Mouse (Mus musculus): ENCODE results near the gene Vstm2a. TPM values are rescaled to one million over a fixed set of nuclear protein-coding genes. Genes with fewer than 3 reads are reported as not detected.

Vstm2a gene
- polyA plus RNA-seq, 1 experiment from 2014 or later: not detected

GRCm38 (mm10) chr11:16351915-16352314 lies 94.4 kb downstream of the Vstm2a start:
- no peak for TF ChIP-seq CTCF (IDR thresholded peaks at IDR 0.05; ENCODE audit: low read depth)
- ATAC-seq (ENCODE audit: insufficient read depth) (no peak), DNase-seq (no peak)
- Histone ChIP-seq H3K27ac (ENCODE audit: low read depth) (no peak overlapping the region), H3K4me3 (ENCODE audit: low read depth, low read length) (no peak overlapping the region), H3K9ac (no peak overlapping the region), H3K4me1 (ENCODE audit: insufficient read depth) (no peaks in the 10 kb centered on the region), H3K27me3 (ENCODE audit: insufficient read depth, low read length) (no peaks in the 10 kb centered on the region), H3K36me3 (ENCODE audit: insufficient read depth) (no peaks in the 10 kb centered on the region), H3K4me2 (no peak overlapping the region), H3K9me3 (ENCODE audit: low read depth, low read length) (no peaks in the 10 kb centered on the region)
- 84% methylated on average over 4 of the region's 4 CpGs for WGBS

- Histone ChIP-seq H3K4me3 (ENCODE audit: low read depth, low read length) (no peak overlapping the region), H3K9me3 (ENCODE audit: low read depth, low read length) (no peaks in the 10 kb centered on the region), H3K4me1 (ENCODE audit: insufficient read depth) (no peaks in the 10 kb centered on the region), H3K36me3 (ENCODE audit: insufficient read depth) (no peaks in the 10 kb centered on the region), H3K9ac (no peak overlapping the region), H3K27me3 (ENCODE audit: insufficient read depth, low read length) (no peaks in the 10 kb centered on the region), H3K27ac (ENCODE audit: low read depth) (no peak overlapping the region), H3K4me2 (no peak overlapping the region)
- ATAC-seq (ENCODE audit: insufficient read depth): no peak
- DNase-seq: no peak
- TF ChIP-seq CTCF (IDR thresholded peaks at IDR 0.05; ENCODE audit: low read depth): no peak
Observed at GRCm38 (mm10) chr11:16354356-16354755, 96.8 kb downstream of the Vstm2a start.

- no peaks in the 10 kb centered on the region for H3K4me1 ChIP-seq (ENCODE audit: insufficient read depth)
- no peaks in the 10 kb centered on the region for H3K9me3 ChIP-seq (ENCODE audit: low read depth, low read length)
- H3K9ac ChIP-seq: no peak overlapping the region
- TF ChIP-seq CTCF (IDR thresholded peaks at IDR 0.05; ENCODE audit: low read depth): no peak
- no peaks in the 10 kb centered on the region for H3K36me3 ChIP-seq (ENCODE audit: insufficient read depth)
- ATAC-seq (ENCODE audit: insufficient read depth) (no peak), DNase-seq (no peak)
- H3K27ac ChIP-seq (ENCODE audit: low read depth): no peak overlapping the region
- no peak overlapping the region for H3K4me2 ChIP-seq
- H3K4me3 ChIP-seq (ENCODE audit: low read depth, low read length): no peak overlapping the region
- 59% methylated on average over 8 of the region's 8 CpGs for WGBS
- no peaks in the 10 kb centered on the region for H3K27me3 ChIP-seq (ENCODE audit: insufficient read depth, low read length)
Observed at GRCm38 (mm10) chr11:16366852-16367587, 109.5 kb downstream of the Vstm2a start.

- H3K9me3 ChIP-seq (ENCODE audit: low read depth, low read length): no peaks in the 10 kb centered on the region
- ATAC-seq (ENCODE audit: insufficient read depth) (no peak), DNase-seq (peak; percentile 6)
- WGBS: 35% methylated on average over 2 of the region's 2 CpGs
- H3K36me3 ChIP-seq (ENCODE audit: insufficient read depth): no peaks in the 10 kb centered on the region
- no peaks in the 10 kb centered on the region for H3K4me1 ChIP-seq (ENCODE audit: insufficient read depth)
- no peak overlapping the region for H3K9ac ChIP-seq
- H3K27ac ChIP-seq (ENCODE audit: low read depth): no peak overlapping the region
- no peak overlapping the region for H3K4me2 ChIP-seq
- no peak for TF ChIP-seq CTCF (IDR thresholded peaks at IDR 0.05; ENCODE audit: low read depth)
- H3K4me3 ChIP-seq (ENCODE audit: low read depth, low read length): no peak overlapping the region
- H3K27me3 ChIP-seq (ENCODE audit: insufficient read depth, low read length): no peaks in the 10 kb centered on the region
Observed at GRCm38 (mm10) chr11:16403627-16404026, 146.1 kb downstream of the Vstm2a start.

GRCm38 (mm10) chr11:16411736-16412135 lies 154.2 kb downstream of the Vstm2a start:
- Histone ChIP-seq H3K27ac (ENCODE audit: low read depth) (no peak overlapping the region), H3K4me1 (ENCODE audit: insufficient read depth) (no peaks in the 10 kb centered on the region), H3K27me3 (ENCODE audit: insufficient read depth, low read length) (no peaks in the 10 kb centered on the region), H3K4me2 (no peak overlapping the region), H3K4me3 (ENCODE audit: low read depth, low read length) (no peak overlapping the region), H3K36me3 (ENCODE audit: insufficient read depth) (no peaks in the 10 kb centered on the region), H3K9ac (no peak overlapping the region), H3K9me3 (ENCODE audit: low read depth, low read length) (no peaks in the 10 kb centered on the region)
- no peak for TF ChIP-seq CTCF (IDR thresholded peaks at IDR 0.05; ENCODE audit: low read depth)
- no peak for ATAC-seq (ENCODE audit: insufficient read depth)
- 39% methylated on average over 1 of the region's 1 CpGs for WGBS
- no peak for DNase-seq

- Histone ChIP-seq H3K27ac (ENCODE audit: low read depth) (no peak overlapping the region), H3K36me3 (ENCODE audit: insufficient read depth) (no peaks in the 10 kb centered on the region), H3K9ac (no peak overlapping the region), H3K27me3 (ENCODE audit: insufficient read depth, low read length) (no peaks in the 10 kb centered on the region), H3K4me1 (ENCODE audit: insufficient read depth) (no peaks in the 10 kb centered on the region), H3K9me3 (ENCODE audit: low read depth, low read length) (no peaks in the 10 kb centered on the region), H3K4me3 (ENCODE audit: low read depth, low read length) (no peak overlapping the region), H3K4me2 (no peak overlapping the region)
- WGBS: 28% methylated on average over 4 of the region's 4 CpGs
- TF ChIP-seq CTCF (IDR thresholded peaks at IDR 0.05; ENCODE audit: low read depth): peak; percentile 80
- DNase-seq (peak; percentile 88), ATAC-seq (ENCODE audit: insufficient read depth) (peak; percentile 88)
Observed at GRCm38 (mm10) chr11:16412609-16413008, 155.1 kb downstream of the Vstm2a start.

GRCm38 (mm10) chr11:16413077-16413644 lies 155.6 kb downstream of the Vstm2a start:
- Histone ChIP-seq H3K4me3 (ENCODE audit: low read depth, low read length) (no peak overlapping the region), H3K9me3 (ENCODE audit: low read depth, low read length) (no peaks in the 10 kb centered on the region), H3K4me1 (ENCODE audit: insufficient read depth) (no peaks in the 10 kb centered on the region), H3K9ac (no peak overlapping the region), H3K27ac (ENCODE audit: low read depth) (no peak overlapping the region), H3K36me3 (ENCODE audit: insufficient read depth) (no peaks in the 10 kb centered on the region), H3K4me2 (no peak overlapping the region), H3K27me3 (ENCODE audit: insufficient read depth, low read length) (no peaks in the 10 kb centered on the region)
- WGBS: 63% methylated on average over 1 of the region's 1 CpGs
- DNase-seq (no peak), ATAC-seq (ENCODE audit: insufficient read depth) (no peak)
- no peak for TF ChIP-seq CTCF (IDR thresholded peaks at IDR 0.05; ENCODE audit: low read depth)
